Mouse (Mus musculus): Measurements from ENCODE around the gene Troap.

- no peak for TF ChIP-seq SMC3 (IDR thresholded peaks at IDR 0.05; ENCODE audit: low read depth, low read length)
- no peak for TF ChIP-seq GATA1 (IDR thresholded peaks at IDR 0.05; ENCODE audit: low read depth, low read length)
- TF ChIP-seq MAFK (IDR thresholded peaks at IDR 0.05; ENCODE audit: borderline replicate concordance, low read depth, low read length): no peak
Measured at GRCm38 (mm10) chr15:99078181-99078910, 4.0 kb downstream of the Troap start.

All from MEL (cell line).